Mouse (Mus musculus): ENCODE data around the gene Zfp131.

Gene Zfp131

GRCm38 (mm10) chr13:119755681-119756471, 34.8 kb downstream of the Zfp131 start, which contains the start of gene Nim1k:
TSS of gene Nim1k (minus strand) at chr13:119755882.
- in situ Hi-C loops (cut with MboI; ENCODE audit: unreplicated experiment in 2 of 2): no loop called here

DNA sequence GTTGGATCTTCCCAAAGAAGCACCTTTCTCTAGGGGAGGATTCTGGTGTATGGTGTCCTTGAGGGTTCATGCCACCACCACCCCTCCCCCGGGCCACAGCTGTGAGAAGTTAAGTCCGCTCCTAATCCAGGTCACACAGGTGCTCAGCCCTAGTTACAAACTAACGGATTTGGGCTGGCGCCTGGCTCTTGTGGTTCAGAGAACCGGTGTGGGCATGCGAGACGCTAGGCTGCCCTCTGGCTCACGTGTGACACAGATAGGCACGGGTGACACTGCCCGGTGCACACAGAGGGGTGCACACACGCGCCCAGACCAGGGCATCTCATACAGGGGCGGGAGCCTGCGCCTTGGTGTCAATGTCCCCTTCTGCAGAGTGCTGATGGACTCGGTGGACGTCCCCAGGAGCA, 35.5 kb downstream of the Zfp131 start:
- in situ Hi-C loops (cut with MboI; ENCODE audit: unreplicated experiment in 2 of 2): no loop called here

GRCm38 (mm10) chr13:119754635-119755020, 36.1 kb downstream of the Zfp131 start:
- in situ Hi-C loops (cut with MboI; ENCODE audit: unreplicated experiment in 2 of 2): no loop called here

DNA sequence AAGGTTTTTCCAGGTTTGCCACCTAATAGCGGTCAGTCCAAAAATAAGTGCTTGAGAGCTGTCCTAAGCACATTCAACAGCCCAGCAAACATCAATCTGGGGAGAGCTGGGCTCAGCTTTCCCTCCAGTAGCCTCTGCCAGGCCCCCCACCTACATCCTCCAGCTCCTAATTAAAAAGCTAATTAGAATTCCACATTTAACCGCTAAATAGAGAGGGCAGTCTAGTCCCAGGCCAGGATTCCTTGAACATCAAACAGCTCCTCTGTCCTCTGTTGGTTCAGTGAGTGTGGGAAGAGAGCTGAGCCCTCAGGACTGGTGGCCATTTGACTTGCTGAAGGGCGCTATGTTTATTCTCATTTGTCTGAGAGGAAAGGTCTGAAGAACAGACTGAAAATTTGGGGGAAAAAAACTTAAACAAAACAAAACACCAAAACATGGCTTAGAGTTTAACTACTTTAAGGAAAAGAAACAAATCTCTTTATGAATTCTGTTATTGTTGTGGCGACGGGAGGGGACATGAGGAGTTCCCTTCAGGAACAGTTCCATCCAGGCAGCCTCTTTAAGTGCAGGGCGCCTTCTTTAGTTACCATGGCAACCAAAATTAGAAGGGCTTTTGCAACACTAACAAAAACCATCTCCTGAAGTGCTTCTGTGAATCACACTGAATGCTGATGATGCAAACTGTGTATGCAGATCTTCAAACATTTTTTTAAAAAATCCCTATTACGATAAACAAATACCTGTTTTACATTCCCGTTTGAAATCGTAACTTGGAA, 36.6 kb downstream of the Zfp131 start:
- in situ Hi-C loops (cut with MboI; ENCODE audit: unreplicated experiment in 2 of 2): no loop called here

- in situ Hi-C loops (cut with MboI; ENCODE audit: unreplicated experiment in 2 of 2): no loop called here
Measured at GRCm38 (mm10) chr13:119746930-119747329, 43.8 kb downstream of the Zfp131 start.

DNA sequence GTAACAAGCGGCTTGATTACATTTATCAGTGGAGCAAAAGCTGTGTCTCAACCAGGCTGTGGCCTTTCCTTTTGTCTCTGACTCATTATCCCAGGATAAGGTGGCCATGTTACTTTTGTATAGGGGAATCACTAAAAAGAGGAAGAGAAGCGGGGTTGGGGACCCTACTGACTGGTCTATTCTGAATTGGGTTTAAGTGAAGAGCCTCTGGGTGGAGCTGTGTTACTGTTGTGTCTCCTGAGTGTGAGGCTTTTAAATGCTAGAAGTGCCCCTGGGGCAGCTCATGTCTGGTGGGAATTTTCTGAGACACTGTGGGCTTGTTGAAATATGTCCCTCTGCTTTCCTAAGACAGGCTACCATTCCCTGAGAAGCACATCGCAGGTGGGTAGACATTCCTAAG, 47.2 kb downstream of the Zfp131 start:
- in situ Hi-C loops (cut with MboI; ENCODE audit: unreplicated experiment in 2 of 2): no loop called here

GRCm38 (mm10) chr13:119742711-119743415, 47.8 kb downstream of the Zfp131 start:
- in situ Hi-C loops (cut with MboI; ENCODE audit: unreplicated experiment in 2 of 2): no loop called here

- in situ Hi-C loops (cut with MboI; ENCODE audit: unreplicated experiment in 2 of 2): no loop called here
Measured at GRCm38 (mm10) chr13:119741390-119742237, 49.1 kb downstream of the Zfp131 start.

DNA sequence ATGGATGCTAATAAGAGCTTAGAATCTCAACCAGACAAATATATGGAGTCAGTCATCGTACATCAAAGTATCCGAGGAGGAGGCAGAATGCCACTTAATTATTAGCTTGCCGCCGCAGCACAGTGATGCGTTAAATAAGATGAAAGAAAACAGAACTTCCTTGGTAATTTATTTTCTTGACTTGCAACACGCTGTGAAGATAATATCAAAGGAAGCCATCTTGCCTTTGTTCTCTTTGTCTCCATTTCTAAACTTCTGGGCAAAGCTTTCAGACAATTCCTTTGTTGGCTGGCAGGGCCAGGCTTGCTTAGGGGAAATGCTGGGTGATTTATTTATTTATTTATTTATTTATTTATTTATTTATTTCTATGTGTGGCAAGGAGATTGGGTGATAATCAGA, 59.2 kb downstream of the Zfp131 start:
- in situ Hi-C loops (cut with MboI; ENCODE audit: unreplicated experiment in 2 of 2): no loop called here

GRCm38 (mm10) chr13:119729406-119729805, 61.3 kb downstream of the Zfp131 start:
- in situ Hi-C loops (cut with MboI; ENCODE audit: unreplicated experiment in 2 of 2): loop anchor here in 1 of 2 experiments (10.0 kb wide), 1 partner anchor 85 kb away; no protein-coding TSS in a partner anchor

- in situ Hi-C loops (cut with MboI; ENCODE audit: unreplicated experiment in 2 of 2): loop anchor here in 1 of 2 experiments (10.0 kb wide), 1 partner anchor 83 kb away; no protein-coding TSS in a partner anchor
Measured at GRCm38 (mm10) chr13:119727608-119728387, 62.9 kb downstream of the Zfp131 start.

DNA sequence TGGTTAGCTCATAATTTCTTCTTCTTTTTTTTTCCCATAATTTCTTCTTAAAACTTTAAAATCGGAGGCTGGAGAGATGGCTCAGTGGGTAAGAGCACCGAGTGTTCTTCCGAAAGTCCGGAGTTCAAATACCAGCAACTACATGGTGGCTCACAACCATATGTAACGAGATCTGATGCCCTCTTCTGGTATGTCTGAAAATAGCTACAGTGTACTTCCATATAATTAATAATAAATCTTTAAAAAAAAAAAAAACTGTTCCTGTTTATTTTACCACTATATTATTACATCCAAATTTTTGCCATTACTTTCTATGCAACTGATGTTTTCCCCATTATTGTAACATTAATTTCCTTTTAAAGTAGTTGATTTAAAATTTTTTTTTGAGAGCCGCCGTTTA, 66.1 kb downstream of the Zfp131 start:
- in situ Hi-C loops (cut with MboI; ENCODE audit: unreplicated experiment in 2 of 2): loop anchor here (5.0 to 10.0 kb wide), 2 partner anchors 80 to 87 kb away; no protein-coding TSS in a partner anchor

DNA sequence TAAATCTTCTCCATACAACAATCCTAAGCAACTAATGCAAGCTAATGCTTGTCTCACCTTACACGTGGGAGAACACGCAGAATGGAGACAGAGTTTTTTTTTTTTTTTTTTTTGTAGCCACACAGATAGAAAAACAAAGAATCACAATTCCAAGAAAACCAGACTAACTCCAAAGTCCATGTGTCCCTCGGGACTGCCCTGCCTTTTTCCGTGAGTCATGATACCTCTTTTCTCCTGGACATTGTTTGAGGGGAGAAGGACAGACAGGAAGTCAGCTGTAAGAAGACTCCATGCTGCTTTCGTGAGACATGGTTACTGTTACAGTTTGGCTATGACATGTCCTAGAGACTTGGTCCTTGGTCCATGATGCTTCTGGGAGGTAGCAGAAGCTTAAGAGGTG, 67.3 kb downstream of the Zfp131 start:
- in situ Hi-C loops (cut with MboI; ENCODE audit: unreplicated experiment in 2 of 2): loop anchor here (5.0 to 10.0 kb wide), 2 partner anchors 79 to 86 kb away; no protein-coding TSS in a partner anchor

- in situ Hi-C loops (cut with MboI; ENCODE audit: unreplicated experiment in 2 of 2): loop anchor here (5.0 to 10.0 kb wide), 2 partner anchors 78 to 85 kb away; no protein-coding TSS in a partner anchor
Measured at GRCm38 (mm10) chr13:119722447-119722846, 68.2 kb downstream of the Zfp131 start.

- in situ Hi-C loops (cut with MboI; ENCODE audit: unreplicated experiment in 2 of 2): no loop called here
Measured at GRCm38 (mm10) chr13:119716105-119716504, 74.6 kb downstream of the Zfp131 start.

Measured in v-Abl transformed pro-B cells (cell line).